Mouse (Mus musculus): ENCODE measurements around the gene Cfap43.

DNA sequence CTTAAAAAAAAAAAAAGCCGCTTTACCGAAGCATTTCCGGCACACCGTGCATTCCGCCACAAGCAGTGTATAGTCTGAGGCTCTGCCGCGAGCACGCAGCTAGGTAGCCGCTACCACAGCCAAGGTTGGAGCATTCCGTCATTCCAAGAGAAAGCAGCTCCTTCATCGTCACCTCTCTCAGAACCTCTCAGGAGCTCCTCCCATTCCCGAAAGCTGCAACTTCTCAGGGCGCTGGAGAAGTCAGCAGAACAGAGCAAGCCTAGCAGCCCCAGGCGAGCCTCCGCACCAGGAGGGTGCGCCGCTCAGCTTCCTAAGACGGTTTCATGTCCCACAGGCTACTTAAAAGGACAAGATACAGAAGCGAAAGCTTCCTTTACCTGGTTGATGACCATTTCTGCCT is 163.5 kb downstream of the Cfap43 start:
- TF ChIP-seq CTCF (conservative IDR thresholded peaks at IDR 0.05; ENCODE audit: insufficient read depth, insufficient read length, low read depth, low read length) (no peak), POLR2A (IDR thresholded peaks at IDR 0.05; ENCODE audit: low read depth, low read length) (no peak)

Data from kidney, adult 2 months (tissue).